Mouse (Mus musculus) liver, postnatal 0 days (tissue): ENCODE measurements around the gene Cd248.

Experiments used
- CTCF ChIP-seq: sonication (generic); IDR thresholded peaks from 2 replicates; pipeline ENCODE4 v1.5.1; 2016; ENCODE audit warnings: antibody characterized with exemption, low read depth
- EP300 ChIP-seq: IDR thresholded peaks from 2 replicates; pipeline ENCODE4 v1.6.1; 2016; ENCODE audit warnings: antibody characterized with exemption, low read depth, mild to moderate bottlenecking

- no peak for TF ChIP-seq CTCF
- TF ChIP-seq EP300 = no peak
These were observed 824 bp downstream of the Cd248 start for GRCm38 (mm10) chr19:5068570-5069234.
